Mouse (Mus musculus) adipose tissue, adult 10 weeks (tissue): Measurements from ENCODE around the gene Zbtb41. TPM values are rescaled to one million over a fixed set of nuclear protein-coding genes. Genes with fewer than 3 reads are reported as not detected.

Source experiments
- polyA plus RNA-seq: library from polyadenylated mRNA; stranded (reverse); fragments of 350-450 nt; fragmentation: Illumina TruSeq; extraction: RNeasy Lipid Tissue Mini Kit (QIAGEN cat#74804); gene quantifications from one replicate; pipeline ENCODE4 v1.2.3, GENCODE M21; 2014; ENCODE audit warnings: low read depth, low replicate concordance

Zbtb41 gene
- polyA plus RNA-seq = 5.2 TPM

GRCm38 (mm10) chr1:139421875-139422791 lies at the start of gene Zbtb41:
Gene Zbtb41 (plus strand): TSS chr1:139422288.

GRCm38 (mm10) chr1:139376638-139377286 lies 45.3 kb upstream of the Zbtb41 start, which contains the start of gene Crb1:
Gene Crb1 (minus strand): TSS chr1:139377100.

GRCm38 (mm10) chr1:139454340-139455225 lies 32.5 kb downstream of the Zbtb41 start, which contains the start of gene Aspm:
Gene Aspm (plus strand): TSS chr1:139454772.

GRCm38 (mm10) chr1:139501258-139501752 lies 79.2 kb downstream of the Zbtb41 start, which contains the start of gene F13b:
Gene F13b (plus strand): TSS chr1:139501702.

Other genes starting within 250 kb of the Zbtb41 start
- not detected for gene Crb1, start 45.2 kb upstream of the Zbtb41 start, polyA plus RNA-seq
- 0.93 TPM for gene Aspm, start 32.5 kb downstream of the Zbtb41 start, polyA plus RNA-seq
- gene F13b, start 79.4 kb downstream of the Zbtb41 start, polyA plus RNA-seq = not detected
- not detected for gene Cfhr1, start 138.0 kb downstream of the Zbtb41 start, polyA plus RNA-seq